Mouse (Mus musculus): ENCODE results near the gene Adam23. TPM values are rescaled to one million over a fixed set of nuclear protein-coding genes. Genes with fewer than 3 reads are reported as not detected.

The Adam23 gene
- total and polyA plus RNA-seq, 2 experiments from 2014 or later: 16.4 to 65.6 TPM

DNA sequence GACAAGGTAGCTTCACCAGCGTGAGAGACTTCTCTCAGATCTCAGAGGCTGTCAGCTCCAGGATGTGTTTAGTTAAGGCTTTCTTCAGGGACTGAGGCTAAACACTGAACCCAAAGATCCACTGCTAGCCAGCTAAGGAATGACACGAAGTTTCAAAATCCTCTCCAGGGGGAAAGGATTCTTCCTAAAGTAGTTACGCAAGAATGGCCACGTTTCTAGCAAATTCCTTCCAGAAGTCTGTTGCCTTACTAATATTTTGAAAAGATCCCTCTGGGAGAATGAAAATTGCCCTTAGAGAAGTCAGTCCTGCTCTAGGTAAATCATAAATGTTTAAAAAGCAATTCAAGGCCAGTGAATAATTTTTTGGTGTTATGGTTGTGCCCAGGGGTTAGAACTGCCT is 61.7 kb downstream of the Adam23 start:
- Histone ChIP-seq H3K4me3 (ENCODE audit: low read depth, low read length) (no peak overlapping the region), H3K9me3 (ENCODE audit: low read length) (no peaks in the 10 kb centered on the region), H3K27me3 (ENCODE audit: insufficient read depth, low read length) (no peaks in the 10 kb centered on the region), H3K9ac (no peak overlapping the region), H3K4me1 (ENCODE audit: insufficient read depth) (no peaks in the 10 kb centered on the region), H3K36me3 (ENCODE audit: insufficient read depth) (no peaks in the 10 kb centered on the region), H3K4me2 (ENCODE audit: low read depth) (no peak overlapping the region), H3K27ac (ENCODE audit: low read depth, low read length) (no peak overlapping the region)
- DNase-seq (no peak), ATAC-seq (no peak)
- 81% methylated on average over 4 of the region's 4 CpGs for WGBS
- TF ChIP-seq CTCF (IDR thresholded peaks at IDR 0.05; ENCODE audit: low read depth): no peak

DNA sequence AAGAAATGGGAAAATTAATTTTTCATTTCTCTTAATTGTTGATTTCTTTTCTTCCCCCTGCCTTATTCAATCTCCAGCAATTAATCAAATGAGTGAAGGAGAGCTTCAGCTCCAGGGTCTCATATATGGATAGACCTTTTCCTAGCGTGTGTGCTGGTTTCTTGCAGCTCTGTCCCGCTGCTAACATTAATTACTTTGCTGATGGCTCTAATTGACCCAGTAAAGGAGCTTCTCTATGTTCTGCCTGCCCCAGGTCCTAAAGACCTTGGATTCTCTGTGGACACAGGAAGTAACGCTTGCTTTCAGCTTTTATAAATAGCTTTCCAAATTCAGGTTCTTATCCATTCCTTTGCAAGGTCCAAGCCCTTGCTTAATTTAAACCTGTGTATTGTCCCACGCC is 63.1 kb downstream of the Adam23 start:
- DNase-seq (no peak), ATAC-seq (no peak)
- no peak overlapping the region for H3K27ac ChIP-seq (ENCODE audit: low read depth, low read length)
- no peaks in the 10 kb centered on the region for H3K27me3 ChIP-seq (ENCODE audit: insufficient read depth, low read length)
- no peak overlapping the region for H3K4me2 ChIP-seq (ENCODE audit: low read depth)
- 49% methylated on average over 4 of the region's 4 CpGs for WGBS
- H3K4me3 ChIP-seq (ENCODE audit: low read depth, low read length): no peak overlapping the region
- TF ChIP-seq CTCF (IDR thresholded peaks at IDR 0.05; ENCODE audit: low read depth): no peak
- no peaks in the 10 kb centered on the region for H3K4me1 ChIP-seq (ENCODE audit: insufficient read depth)
- no peak overlapping the region for H3K9ac ChIP-seq
- H3K9me3 ChIP-seq (ENCODE audit: low read length): no peaks in the 10 kb centered on the region
- no peaks in the 10 kb centered on the region for H3K36me3 ChIP-seq (ENCODE audit: insufficient read depth)

DNA sequence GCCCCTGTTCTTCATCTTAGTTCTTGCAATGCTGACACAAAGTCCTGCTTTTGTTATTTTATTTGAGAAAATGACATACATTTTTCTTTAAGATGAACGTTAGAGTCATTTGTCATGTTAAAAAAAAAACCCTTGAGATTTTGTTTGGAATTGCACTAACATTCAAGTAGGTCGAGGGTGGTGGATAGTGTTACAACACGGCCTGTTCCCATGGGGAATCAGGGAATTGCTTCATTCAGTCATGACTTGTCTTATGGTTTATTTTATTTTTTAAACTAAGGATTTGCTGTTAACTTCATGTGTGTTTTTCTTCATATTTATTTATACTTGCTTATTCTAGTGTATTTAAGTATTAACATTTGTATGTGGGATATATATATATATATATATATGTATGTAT is 65.7 kb downstream of the Adam23 start:
- no peak for TF ChIP-seq CTCF (IDR thresholded peaks at IDR 0.05; ENCODE audit: low read depth)
- H3K9me3 ChIP-seq (ENCODE audit: low read length): no peaks in the 10 kb centered on the region
- H3K4me3 ChIP-seq (ENCODE audit: low read depth, low read length): no peak overlapping the region
- WGBS: 86% methylated on average over 3 of the region's 3 CpGs
- 0 out of 2 replicates have a peak, but pooled peaks cover 7% of the 10 kb centered on the region for H3K36me3 ChIP-seq (ENCODE audit: insufficient read depth)
- no peak overlapping the region for H3K27ac ChIP-seq (ENCODE audit: low read depth, low read length)
- no peak for ATAC-seq
- H3K4me2 ChIP-seq (ENCODE audit: low read depth): no peak overlapping the region
- no peak for DNase-seq
- H3K27me3 ChIP-seq (ENCODE audit: insufficient read depth, low read length): no peaks in the 10 kb centered on the region
- H3K9ac ChIP-seq: no peak overlapping the region
- no peaks in the 10 kb centered on the region for H3K4me1 ChIP-seq (ENCODE audit: insufficient read depth)

DNA sequence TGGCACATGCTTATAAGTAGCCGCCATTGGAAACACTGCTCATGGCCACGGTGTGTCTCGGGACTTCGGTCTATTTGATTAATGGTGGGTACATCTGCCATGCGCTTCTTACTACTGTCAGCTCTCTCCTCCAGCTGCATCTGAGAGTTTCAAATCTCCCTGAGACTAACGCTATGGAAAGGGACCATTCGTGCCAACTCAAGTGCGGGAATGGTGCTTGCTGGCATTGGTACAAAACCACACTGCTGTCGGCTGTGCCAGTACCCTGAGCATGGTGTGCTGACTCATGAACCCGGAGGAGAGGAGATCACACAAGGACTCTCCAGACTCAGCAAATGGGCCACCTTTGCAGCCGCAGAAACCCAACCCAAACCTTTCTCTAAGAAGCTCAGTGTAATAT is 72.1 kb downstream of the Adam23 start:
- WGBS: 71% methylated on average over 11 of the region's 11 CpGs
- DNase-seq: no peak
- no peaks in the 10 kb centered on the region for H3K4me1 ChIP-seq (ENCODE audit: insufficient read depth)

DNA sequence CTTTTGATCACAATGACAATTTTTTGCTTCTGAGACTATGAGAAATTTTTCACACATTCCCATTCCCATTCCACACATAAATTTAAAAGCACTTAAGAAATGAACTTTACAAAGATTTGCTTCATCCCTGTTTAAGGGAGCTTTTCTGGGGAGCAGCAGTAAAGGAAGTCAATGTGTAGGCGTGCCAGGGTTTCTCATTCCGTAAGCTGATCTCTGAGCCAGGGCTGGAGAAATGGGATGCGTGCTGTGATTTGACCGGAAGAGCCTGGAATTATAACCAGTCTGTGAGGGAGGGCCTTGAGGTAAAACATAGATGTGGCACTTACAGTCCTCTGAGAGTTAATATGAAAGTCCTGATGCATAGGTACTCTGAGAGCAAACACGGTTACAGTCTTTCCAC is 73.1 kb downstream of the Adam23 start:
- H3K4me3 ChIP-seq (ENCODE audit: low read depth, low read length): no peak overlapping the region
- H3K4me1 ChIP-seq (ENCODE audit: insufficient read depth): no peaks in the 10 kb centered on the region
- H3K4me2 ChIP-seq (ENCODE audit: low read depth): no peak overlapping the region
- H3K9me3 ChIP-seq (ENCODE audit: low read length): no peaks in the 10 kb centered on the region
- DNase-seq (no peak), ATAC-seq (no peak)
- 0 out of 2 replicates have a peak, but pooled peaks cover 7% of the 10 kb centered on the region for H3K36me3 ChIP-seq (ENCODE audit: insufficient read depth)
- no peak overlapping the region for H3K27ac ChIP-seq (ENCODE audit: low read depth, low read length)
- TF ChIP-seq CTCF (IDR thresholded peaks at IDR 0.05; ENCODE audit: low read depth): no peak
- H3K9ac ChIP-seq: no peak overlapping the region
- H3K27me3 ChIP-seq (ENCODE audit: insufficient read depth, low read length): no peaks in the 10 kb centered on the region
- WGBS: 86% methylated on average over 5 of the region's 5 CpGs

More for the DNA sequence above, 72.1 kb downstream of the Adam23 start:
- TF ChIP-seq CTCF (IDR thresholded peaks at IDR 0.05; ENCODE audit: low read depth): no peak
- no peaks in the 10 kb centered on the region for H3K27me3 ChIP-seq (ENCODE audit: insufficient read depth, low read length)
- H3K4me3 ChIP-seq (ENCODE audit: low read depth, low read length): no peak overlapping the region
- no peaks in the 10 kb centered on the region for H3K9me3 ChIP-seq (ENCODE audit: low read length)
- H3K4me2 ChIP-seq (ENCODE audit: low read depth): no peak overlapping the region
- no peak overlapping the region for H3K27ac ChIP-seq (ENCODE audit: low read depth, low read length)
- H3K36me3 ChIP-seq (ENCODE audit: insufficient read depth): 0 out of 2 replicates have a peak, but pooled peaks cover 7% of the 10 kb centered on the region
- H3K9ac ChIP-seq: no peak overlapping the region
- no peak for ATAC-seq

DNA sequence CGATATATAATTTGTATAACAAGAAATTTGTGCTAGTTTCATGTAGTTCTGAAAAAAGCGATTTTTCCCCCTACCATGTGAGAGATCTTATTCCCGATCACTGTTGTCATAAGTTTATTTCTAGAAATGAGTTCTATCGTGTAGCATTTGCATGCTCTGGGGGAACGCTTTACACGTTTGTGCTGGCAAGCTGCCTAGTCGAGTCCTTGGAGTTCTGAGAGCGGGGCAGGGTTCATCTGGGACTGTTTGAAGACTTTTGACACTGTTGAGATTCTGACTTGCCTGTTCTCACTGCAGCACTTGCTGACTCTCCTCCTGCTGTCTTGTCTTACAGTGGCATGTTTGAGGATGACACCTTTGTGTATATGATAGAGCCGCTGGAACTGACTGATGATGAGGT is 84.2 kb downstream of the Adam23 start:
- TF ChIP-seq CTCF (IDR thresholded peaks at IDR 0.05; ENCODE audit: low read depth): no peak

DNA sequence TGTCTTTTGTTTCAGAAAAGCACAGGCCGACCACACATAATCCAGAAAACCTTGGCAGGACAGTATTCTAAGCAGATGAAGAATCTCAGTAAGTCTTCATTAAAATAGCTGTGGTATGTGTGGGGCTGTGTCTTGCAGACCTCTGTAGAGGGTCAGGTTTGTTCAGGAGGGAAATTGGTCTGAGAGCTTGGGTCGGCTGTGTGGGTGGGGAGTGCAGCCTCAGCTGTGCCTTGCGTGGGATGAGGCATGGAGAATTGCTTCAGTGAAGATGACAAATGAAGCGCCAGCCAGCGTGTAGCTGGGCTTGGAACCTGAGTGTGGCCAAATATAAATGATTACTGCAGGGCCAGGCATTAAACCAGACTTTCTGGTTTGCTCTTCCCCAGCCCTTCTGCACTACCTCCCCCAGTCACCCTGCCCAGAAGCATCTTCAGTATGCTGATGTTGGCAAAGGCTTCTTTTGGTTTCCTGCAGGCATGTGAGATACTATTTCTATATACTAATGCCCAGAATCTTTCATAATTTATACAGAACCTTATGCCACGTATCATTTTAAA is 88.7 kb downstream of the Adam23 start:
- H3K9me3 ChIP-seq (ENCODE audit: low read length): no peaks in the 10 kb centered on the region
- H3K4me3 ChIP-seq (ENCODE audit: low read depth, low read length): no peak overlapping the region
- H3K9ac ChIP-seq: no peak overlapping the region
- DNase-seq: no peak
- ATAC-seq: no peak
- no peaks in the 10 kb centered on the region for H3K27me3 ChIP-seq (ENCODE audit: insufficient read depth, low read length)
- 76% methylated on average over 6 of the region's 6 CpGs for WGBS
- no peak overlapping the region for H3K27ac ChIP-seq (ENCODE audit: low read depth, low read length)
- no peaks in the 10 kb centered on the region; the same call in 1 of the 2 replicates for H3K36me3 ChIP-seq (ENCODE audit: insufficient read depth)
- H3K4me1 ChIP-seq (ENCODE audit: insufficient read depth): no peaks in the 10 kb centered on the region
- H3K4me2 ChIP-seq (ENCODE audit: low read depth): no peak overlapping the region
- TF ChIP-seq CTCF (IDR thresholded peaks at IDR 0.05; ENCODE audit: low read depth): no peak

More for the DNA sequence above, 84.2 kb downstream of the Adam23 start:
- Histone ChIP-seq H3K4me3 (ENCODE audit: low read depth, low read length) (no peak overlapping the region), H3K4me2 (ENCODE audit: low read depth) (no peak overlapping the region), H3K9ac (no peak overlapping the region), H3K27me3 (ENCODE audit: insufficient read depth, low read length) (no peaks in the 10 kb centered on the region), H3K9me3 (ENCODE audit: low read length) (no peaks in the 10 kb centered on the region), H3K36me3 (ENCODE audit: insufficient read depth) (no peaks in the 10 kb centered on the region; the same call in 1 of the 2 replicates), H3K4me1 (ENCODE audit: insufficient read depth) (no peaks in the 10 kb centered on the region), H3K27ac (ENCODE audit: low read depth, low read length) (no peak overlapping the region)
- ATAC-seq (no peak), DNase-seq (no peak)
- 74% methylated on average over 9 of the region's 9 CpGs for WGBS
